Mouse (Mus musculus): Measurements from ENCODE around the gene Rasef. TPM values are rescaled to one million over a fixed set of nuclear protein-coding genes. Genes with fewer than 3 reads are reported as not detected.

Rasef gene
- total RNA-seq, 4 experiments from 2014 or later, result 0.03 to 0.09 TPM; not detected in 2

Other genes starting within 250 kb of the Rasef start
- not detected for gene Gm11238, start 183.1 kb downstream of the Rasef start, total RNA-seq (2022)
- gene Gm11237, start 168.0 kb downstream of the Rasef start, total RNA-seq (2022), result not detected
- gene Gm11236, start 152.9 kb downstream of the Rasef start, total RNA-seq (2022), result not detected
- gene Gm11239, start 122.6 kb downstream of the Rasef start, total RNA-seq (2022), result not detected
- not detected for gene Gm428, start 107.5 kb downstream of the Rasef start, total RNA-seq (2022)
- not detected for gene Gm11758, start 85.3 kb upstream of the Rasef start, total RNA-seq (2022)
- gene Gm11757, start 100.1 kb upstream of the Rasef start, total RNA-seq (2022), result not detected
- gene Gm13871, start 115.0 kb upstream of the Rasef start, total RNA-seq (2022), result not detected
- not detected for gene Gm11756, start 129.8 kb upstream of the Rasef start, total RNA-seq (2022)
- not detected for gene 2310002L09Rik, start 159.9 kb upstream of the Rasef start, total RNA-seq (2022)
- under 1 TPM; 0.31 to 0.52 (median 0.39) TPM for gene Frmd3, start 222.4 kb upstream of the Rasef start, total RNA-seq (2022)

Data from adrenal gland, adult 8-10 months (tissue).